Mouse (Mus musculus): ENCODE measurements around the gene Faap100. TPM values are rescaled to one million over a fixed set of nuclear protein-coding genes. Genes with fewer than 3 reads are reported as not detected.
A peak's percentile ranks its signal among the peaks of the same experiment; 100 is the strongest.

The Faap100 gene
- polyA plus RNA-seq (2015; fragmentation: Nextera tagmentation; extraction: Ambion mirVana), result 9.7 and 11.7 TPM in 2 replicates

DNA sequence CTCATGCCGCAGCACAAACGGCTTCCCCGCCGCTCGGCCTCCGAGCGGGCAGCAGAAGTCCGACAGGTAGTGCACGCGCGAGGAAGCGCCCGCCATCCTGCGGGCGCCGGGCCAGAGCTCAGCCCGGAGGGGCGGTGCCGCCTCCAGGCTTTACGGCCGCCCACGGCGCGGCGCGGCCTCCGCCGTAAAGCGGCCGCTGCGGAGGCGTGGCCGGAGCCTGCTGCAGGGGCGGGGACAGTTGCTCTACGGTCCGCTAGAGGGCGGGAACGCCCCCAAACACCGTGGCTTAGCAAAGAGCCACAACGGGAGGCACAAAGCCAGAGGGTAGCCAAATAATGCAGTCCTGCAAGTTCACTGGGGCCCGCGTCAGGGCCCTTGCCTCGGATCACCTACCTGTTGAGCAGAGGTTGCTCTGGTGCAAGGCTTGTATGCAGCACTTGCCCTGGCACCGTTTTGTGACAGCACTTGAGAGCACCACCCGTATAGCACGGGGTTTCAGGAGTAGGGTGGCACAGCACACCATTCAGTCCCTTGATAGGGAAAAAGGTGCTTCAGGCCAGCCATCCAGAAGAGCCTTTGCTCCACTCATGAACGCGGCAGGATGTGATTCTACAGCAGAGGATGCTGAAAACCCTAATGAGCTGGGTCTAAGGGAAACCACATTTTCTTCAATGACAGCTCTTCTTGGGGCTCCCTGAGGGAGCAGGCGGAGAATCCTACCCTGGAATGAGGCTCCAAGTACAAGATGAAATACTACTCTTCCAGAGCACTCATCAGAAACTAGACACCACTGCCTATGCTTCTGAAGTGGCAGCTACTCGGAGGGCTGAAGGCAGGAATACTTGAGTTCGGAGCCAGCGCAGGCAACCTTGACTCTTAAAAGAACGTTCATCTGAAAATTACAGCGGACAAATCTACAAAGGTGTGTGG is at the start of gene Faap100:
Gene Faap100 (minus strand): TSS at position 154 of the 930 bp plus-strand sequence.
- peak within 1 kb of the TSS; percentile 71 for H3K4me3 ChIP-seq (ENCODE audit: low read depth, low read length)
- peak within 1 kb of the TSS; percentile 95 for H3K4me2 ChIP-seq (replicated peaks; ENCODE audit: low read depth)
- H3K4me1 ChIP-seq (replicated peaks; ENCODE audit: control insufficient read depth, insufficient read depth, low read length), result 0 out of 2 replicates have a peak, but pooled peaks cover 3% of the 10 kb centered on the region
- WGBS, result 8% methylated on average over 53 of the region's 54 CpGs
- no peak within 1 kb of the TSS for H3K27ac ChIP-seq (ENCODE audit: low read depth, low read length)
- no peaks in the 10 kb centered on the region for H3K27me3 ChIP-seq (replicated peaks; ENCODE audit: control insufficient read depth, insufficient read depth, low read length)
- ATAC-seq, result peak; percentile 89
- peak; percentile 84 for TF ChIP-seq CTCF (IDR thresholded peaks at IDR 0.05; ENCODE audit: low read depth)
- peak within 1 kb of the TSS; percentile 48 for H3K9ac ChIP-seq (ENCODE audit: low read depth, low read length)
- H3K36me3 ChIP-seq (ENCODE audit: control insufficient read depth, insufficient read depth), result peaks cover 70% of the 10 kb centered on the region
- no peaks in the 10 kb centered on the region for H3K9me3 ChIP-seq (ENCODE audit: control insufficient read depth)

DNA sequence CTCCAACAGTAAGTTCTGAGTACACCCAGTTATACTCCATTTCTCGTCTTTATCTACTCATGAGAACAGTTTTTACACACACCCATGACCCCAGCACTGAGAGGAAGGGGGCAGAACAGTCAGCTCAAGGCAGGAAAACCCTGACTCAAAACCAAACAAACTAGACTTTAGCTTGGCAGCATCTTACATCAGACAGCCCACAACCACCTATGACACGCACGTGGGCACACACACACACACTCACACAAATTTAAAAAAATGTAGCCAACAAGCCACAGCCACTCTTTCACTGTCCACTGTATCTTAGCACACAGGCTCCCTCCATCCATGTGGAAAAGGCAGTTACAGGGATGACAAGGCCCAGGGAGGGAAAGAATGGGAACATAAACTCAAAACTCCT is 48.2 kb upstream of the Faap100 start:
- TF ChIP-seq CTCF (IDR thresholded peaks at IDR 0.05; ENCODE audit: low read depth), result no peak
- no peaks in the 10 kb centered on the region for H3K27me3 ChIP-seq (replicated peaks; ENCODE audit: control insufficient read depth, insufficient read depth, low read length)
- H3K9ac ChIP-seq (ENCODE audit: low read depth, low read length), result no peak overlapping the region
- ATAC-seq, result no peak
- H3K9me3 ChIP-seq (ENCODE audit: control insufficient read depth), result no peaks in the 10 kb centered on the region
- no peak overlapping the region for H3K27ac ChIP-seq (ENCODE audit: low read depth, low read length)
- H3K4me1 ChIP-seq (replicated peaks; ENCODE audit: control insufficient read depth, insufficient read depth, low read length), result no peaks in the 10 kb centered on the region
- 93% methylated on average over 3 of the region's 3 CpGs for WGBS
- H3K36me3 ChIP-seq (ENCODE audit: control insufficient read depth, insufficient read depth), result peaks cover 72% of the 10 kb centered on the region
- no peak overlapping the region for H3K4me3 ChIP-seq (ENCODE audit: low read depth, low read length)
- no peak overlapping the region for H3K4me2 ChIP-seq (replicated peaks; ENCODE audit: low read depth)

DNA sequence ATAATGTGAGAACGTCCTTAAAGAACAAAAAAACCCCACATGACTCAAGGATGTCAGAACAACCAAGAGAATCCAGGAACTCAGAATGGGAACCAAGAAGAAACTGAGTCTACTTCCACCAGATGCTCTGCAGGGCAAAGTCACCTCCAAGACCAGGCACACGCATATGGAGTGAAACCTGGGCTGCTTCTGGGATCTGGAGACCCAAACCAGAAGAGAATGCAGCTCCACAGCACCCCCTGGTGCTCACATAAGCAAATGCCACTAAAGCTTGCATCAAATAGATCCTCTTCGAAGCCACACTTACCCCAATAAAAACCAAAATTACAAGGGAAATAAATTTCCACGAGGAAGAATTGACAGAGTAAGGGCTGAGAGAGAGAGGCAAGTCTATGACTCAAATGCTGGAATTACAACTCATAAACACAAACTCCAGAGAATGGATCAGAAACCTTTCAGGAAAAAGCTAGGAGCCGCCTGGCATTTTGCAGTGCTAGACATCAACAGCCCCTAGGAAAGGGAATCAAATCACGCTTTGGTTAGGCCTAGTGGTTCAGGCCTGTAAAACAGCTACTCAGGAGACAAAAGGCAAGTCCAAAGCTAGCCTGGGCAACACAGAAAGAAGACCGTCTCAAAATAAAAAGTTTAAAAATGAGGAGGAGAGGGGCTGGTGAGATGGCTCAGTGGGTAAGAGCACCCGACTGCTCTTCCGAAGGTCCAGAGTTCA is 45.2 kb upstream of the Faap100 start:
- Histone ChIP-seq H3K27ac (ENCODE audit: low read depth, low read length) (no peak overlapping the region), H3K4me2 (replicated peaks; ENCODE audit: low read depth) (no peak overlapping the region), H3K27me3 (replicated peaks; ENCODE audit: control insufficient read depth, insufficient read depth, low read length) (no peaks in the 10 kb centered on the region), H3K4me1 (replicated peaks; ENCODE audit: control insufficient read depth, insufficient read depth, low read length) (no peaks in the 10 kb centered on the region), H3K4me3 (ENCODE audit: low read depth, low read length) (no peak overlapping the region), H3K9me3 (ENCODE audit: control insufficient read depth) (no peaks in the 10 kb centered on the region), H3K36me3 (ENCODE audit: control insufficient read depth, insufficient read depth) (peaks cover 82% of the 10 kb centered on the region), H3K9ac (ENCODE audit: low read depth, low read length) (no peak overlapping the region)
- TF ChIP-seq CTCF (IDR thresholded peaks at IDR 0.05; ENCODE audit: low read depth), result peak; percentile 81
- no peak for ATAC-seq
- 65% methylated on average over 9 of the region's 9 CpGs for WGBS

DNA sequence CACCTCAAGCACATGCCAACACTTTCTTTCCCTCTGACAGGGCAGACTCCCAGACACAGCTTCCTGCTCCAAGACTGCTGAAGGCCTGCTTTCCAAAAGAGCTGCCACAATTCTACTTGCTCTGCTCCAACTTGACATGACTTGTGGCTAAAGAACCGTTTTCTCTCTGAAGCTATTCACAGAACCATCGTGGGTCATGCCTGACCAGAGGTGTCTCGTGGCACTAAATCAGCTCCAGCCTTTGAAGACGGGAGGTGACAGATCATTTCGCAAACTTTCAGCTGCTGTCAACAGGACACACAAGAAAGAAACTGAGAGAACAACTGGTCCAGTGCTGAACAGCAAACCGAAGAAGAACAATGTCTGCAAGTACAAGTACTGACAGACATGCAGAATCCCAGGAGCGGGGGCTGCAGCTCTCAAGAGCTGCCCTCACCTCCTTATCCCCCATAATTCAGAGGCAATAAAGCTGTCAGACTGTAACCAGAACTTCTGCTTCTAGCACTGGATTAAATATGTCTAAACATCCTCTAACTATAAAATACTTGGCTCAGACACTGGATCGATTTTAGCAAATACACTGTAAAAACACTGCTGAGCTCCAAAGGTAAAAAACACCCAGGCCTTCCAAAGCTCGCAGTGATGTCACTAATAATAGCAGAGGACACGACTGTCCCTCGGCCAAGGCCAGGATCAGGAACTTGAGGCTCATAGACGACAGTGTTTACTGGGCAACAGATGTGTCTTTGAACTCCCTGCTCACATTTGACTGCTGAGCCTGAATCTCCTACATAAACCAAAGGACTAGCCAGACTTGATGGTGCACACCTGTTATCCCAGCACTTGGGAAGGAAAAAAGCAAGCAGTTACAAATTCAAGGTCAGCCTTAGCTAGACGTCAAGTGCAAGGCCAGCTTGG is 44.3 kb upstream of the Faap100 start:
- WGBS, result 55% methylated on average over 13 of the region's 13 CpGs
- Histone ChIP-seq H3K4me1 (replicated peaks; ENCODE audit: control insufficient read depth, insufficient read depth, low read length) (no peaks in the 10 kb centered on the region), H3K9ac (ENCODE audit: low read depth, low read length) (no peak overlapping the region), H3K36me3 (ENCODE audit: control insufficient read depth, insufficient read depth) (peaks cover 82% of the 10 kb centered on the region), H3K4me2 (replicated peaks; ENCODE audit: low read depth) (no peak overlapping the region), H3K4me3 (ENCODE audit: low read depth, low read length) (no peak overlapping the region), H3K9me3 (ENCODE audit: control insufficient read depth) (no peaks in the 10 kb centered on the region), H3K27ac (ENCODE audit: low read depth, low read length) (no peak overlapping the region), H3K27me3 (replicated peaks; ENCODE audit: control insufficient read depth, insufficient read depth, low read length) (no peaks in the 10 kb centered on the region)
- no peak for ATAC-seq
- no peak for TF ChIP-seq CTCF (IDR thresholded peaks at IDR 0.05; ENCODE audit: low read depth)

DNA sequence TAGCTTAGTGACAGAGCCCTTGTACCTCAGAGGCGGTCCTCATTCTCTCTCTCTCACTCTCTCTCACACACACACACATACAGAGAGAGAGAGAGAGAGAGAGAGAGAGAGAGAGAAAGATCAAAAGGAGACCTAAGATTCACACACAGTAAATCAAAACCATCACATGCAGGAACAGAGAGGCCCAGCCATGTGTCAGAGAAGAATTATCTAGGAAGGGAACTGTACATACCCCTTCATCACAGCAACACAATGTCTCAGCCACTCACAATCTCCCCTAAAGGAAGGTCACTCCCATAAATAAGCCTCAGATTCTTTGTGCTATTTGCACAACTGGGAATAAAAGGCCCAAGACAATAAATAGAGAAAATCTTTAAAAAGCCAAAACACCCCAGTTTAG is 40.0 kb upstream of the Faap100 start:
- no peak overlapping the region for H3K4me3 ChIP-seq (ENCODE audit: low read depth, low read length)
- peaks cover 72% of the 10 kb centered on the region for H3K36me3 ChIP-seq (ENCODE audit: control insufficient read depth, insufficient read depth)
- ATAC-seq, result no peak
- no peak overlapping the region for H3K4me2 ChIP-seq (replicated peaks; ENCODE audit: low read depth)
- H3K9me3 ChIP-seq (ENCODE audit: control insufficient read depth), result no peaks in the 10 kb centered on the region
- no peak overlapping the region for H3K27ac ChIP-seq (ENCODE audit: low read depth, low read length)
- no peaks in the 10 kb centered on the region for H3K27me3 ChIP-seq (replicated peaks; ENCODE audit: control insufficient read depth, insufficient read depth, low read length)
- no peak for TF ChIP-seq CTCF (IDR thresholded peaks at IDR 0.05; ENCODE audit: low read depth)
- WGBS, result 100% methylated on average over 1 of the region's 1 CpGs
- H3K4me1 ChIP-seq (replicated peaks; ENCODE audit: control insufficient read depth, insufficient read depth, low read length), result no peaks in the 10 kb centered on the region
- no peak overlapping the region for H3K9ac ChIP-seq (ENCODE audit: low read depth, low read length)

Measured in intestine, postnatal 0 days (tissue).